Mouse (Mus musculus) brain, embryonic 14.5 days (tissue): Measurements from ENCODE around the gene Cdhr5.

Experiments used
- CTCF ChIP-seq: fragments of 200-500 bp; IDR thresholded peaks from 2 replicates; pipeline ENCODE4 v1.5.1; 2012; ENCODE audit warnings: inconsistent platforms, mild to moderate bottlenecking, moderate library complexity, borderline replicate concordance; ENCODE audit not compliant: insufficient read depth, insufficient read length; ENCODE audit errors: extremely low read depth
- POLR2A ChIP-seq: fragments of 200-500 bp; IDR thresholded peaks from 2 replicates; pipeline ENCODE4 v1.6.1; 2012; ENCODE audit warnings: mild to moderate bottlenecking, inconsistent platforms, borderline replicate concordance; ENCODE audit not compliant: poor library complexity, insufficient read depth, insufficient read length, severe bottlenecking; ENCODE audit errors: extremely low read depth

GRCm38 (mm10) chr7:141293852-141294471 is 17.4 kb upstream of the Cdhr5 start:
- TF ChIP-seq CTCF (peak; percentile 7; the same call in 1 of the 2 replicates), POLR2A (no peak)
